Mouse (Mus musculus): Measurements from ENCODE around the gene Gm29582.
"Not testable (repeated sequence)": the region's sequence is repeated elsewhere in the genome, so short reads cannot be mapped to it uniquely, and the experiment has no call there.

The Gm29582 gene

DNA sequence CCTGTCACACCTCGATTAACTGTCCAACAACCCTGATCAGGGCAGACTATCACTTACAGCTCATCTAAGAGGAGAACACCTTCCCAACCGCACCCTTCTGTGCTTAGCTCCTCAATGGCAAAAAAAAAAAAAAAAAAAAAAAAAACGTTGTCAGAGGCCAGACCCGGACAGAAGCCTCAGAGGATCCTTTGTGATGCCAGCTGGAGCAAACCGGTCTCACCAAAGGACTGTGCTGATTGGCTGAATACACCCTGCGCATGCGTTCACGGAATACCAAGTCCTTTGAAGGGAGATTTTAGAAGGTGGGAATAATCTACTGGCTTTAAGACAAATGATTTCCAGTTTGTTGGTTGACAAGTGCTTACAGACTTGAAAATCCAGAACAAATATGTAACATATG lies at the start of gene Gm29582:
Gene Gm29582, minus strand, starts transcription at position 101 of the 400 bp plus-strand sequence.
- DNase-seq, result not testable (repeated sequence)
